Mouse (Mus musculus): Measurements from ENCODE around the gene Sntb2.
"Not testable (repeated sequence)": the region's sequence is repeated elsewhere in the genome, so short reads cannot be mapped to it uniquely, and the experiment has no call there.

Sntb2 gene

GRCm38 (mm10) chr8:106972538-106973264, 37.2 kb downstream of the Sntb2 start:
- DNase-seq (ENCODE audit: low read depth, low spot score), result no peak

GRCm38 (mm10) chr8:106973526-106973925, 38.0 kb downstream of the Sntb2 start:
- DNase-seq (ENCODE audit: low read depth, low spot score), result not testable (repeated sequence)

GRCm38 (mm10) chr8:106974754-106975153, 39.2 kb downstream of the Sntb2 start:
- no peak for DNase-seq (ENCODE audit: low read depth, low spot score)

- no peak for DNase-seq (ENCODE audit: low read depth, low spot score)
Observed at GRCm38 (mm10) chr8:106975764-106976163, 40.2 kb downstream of the Sntb2 start.

- DNase-seq (ENCODE audit: low read depth, low spot score), result no peak
Observed at GRCm38 (mm10) chr8:106976436-106976835, 40.9 kb downstream of the Sntb2 start.

GRCm38 (mm10) chr8:106978755-106979251, 43.3 kb downstream of the Sntb2 start:
- no peak for DNase-seq (ENCODE audit: low read depth, low spot score)

- DNase-seq (ENCODE audit: low read depth, low spot score), result no peak
Observed at GRCm38 (mm10) chr8:106985404-106985821, 49.9 kb downstream of the Sntb2 start.

- no peak for DNase-seq (ENCODE audit: low read depth, low spot score)
Observed at GRCm38 (mm10) chr8:106985951-106986350, 50.4 kb downstream of the Sntb2 start.

GRCm38 (mm10) chr8:106987557-106987956, 52.0 kb downstream of the Sntb2 start:
- no peak for DNase-seq (ENCODE audit: low read depth, low spot score)

- DNase-seq (ENCODE audit: low read depth, low spot score), result no peak
Observed at GRCm38 (mm10) chr8:106991393-106991792, 55.8 kb downstream of the Sntb2 start.

GRCm38 (mm10) chr8:106996339-106996738, 60.8 kb downstream of the Sntb2 start:
- DNase-seq (ENCODE audit: low read depth, low spot score), result not testable (repeated sequence)

GRCm38 (mm10) chr8:106997416-106997815, 61.9 kb downstream of the Sntb2 start:
- no peak for DNase-seq (ENCODE audit: low read depth, low spot score)

- no peak for DNase-seq (ENCODE audit: low read depth, low spot score)
Observed at GRCm38 (mm10) chr8:106999068-106999467, 63.5 kb downstream of the Sntb2 start.

GRCm38 (mm10) chr8:107002532-107002931, 67.0 kb downstream of the Sntb2 start:
- DNase-seq (ENCODE audit: low read depth, low spot score), result peak; percentile 8

- no peak for DNase-seq (ENCODE audit: low read depth, low spot score)
Observed at GRCm38 (mm10) chr8:107007795-107008194, 72.2 kb downstream of the Sntb2 start.

GRCm38 (mm10) chr8:107012666-107013065, 77.1 kb downstream of the Sntb2 start:
- no peak for DNase-seq (ENCODE audit: low read depth, low spot score)

GRCm38 (mm10) chr8:107014915-107015314, 79.4 kb downstream of the Sntb2 start:
- no peak for DNase-seq (ENCODE audit: low read depth, low spot score)

- no peak for DNase-seq (ENCODE audit: low read depth, low spot score)
Observed at GRCm38 (mm10) chr8:107023479-107023878, 87.9 kb downstream of the Sntb2 start.

- no peak for DNase-seq (ENCODE audit: low read depth, low spot score)
Observed at GRCm38 (mm10) chr8:107029310-107029709, 93.8 kb downstream of the Sntb2 start.

- DNase-seq (ENCODE audit: low read depth, low spot score), result no peak
Observed at GRCm38 (mm10) chr8:107030058-107030457, 94.5 kb downstream of the Sntb2 start.

- DNase-seq (ENCODE audit: low read depth, low spot score), result peak; percentile 89
Observed at GRCm38 (mm10) chr8:107030650-107031576, 95.4 kb downstream of the Sntb2 start, which contains the start of gene Vps4a. TSS of gene Vps4a (plus strand) at chr8:107031222.

- DNase-seq (ENCODE audit: low read depth, low spot score), result peak; percentile 24
Observed at GRCm38 (mm10) chr8:107031577-107032090, 96.1 kb downstream of the Sntb2 start.

Data from c-Kit-negative CD71-positive TER-119-positive erythroid progenitor cells, embryonic 14.5 days (primary cell).